Mouse (Mus musculus) lung, postnatal 0 days (tissue): ENCODE measurements around the gene Tnfrsf22.
"Not testable (repeated sequence)": the region's sequence is repeated elsewhere in the genome, so short reads cannot be mapped to it uniquely, and the experiment has no call there.

ENCODE experiments used
- CTCF ChIP-seq: IDR thresholded peaks from 2 replicates; pipeline ENCODE4 v1.5.1; 2016; ENCODE audit warnings: antibody characterized with exemption, mild to moderate bottlenecking
- EP300 ChIP-seq: IDR thresholded peaks from 2 replicates; pipeline ENCODE4 v1.6.1; 2016; ENCODE audit warnings: antibody characterized with exemption, mild to moderate bottlenecking, control low read depth

DNA sequence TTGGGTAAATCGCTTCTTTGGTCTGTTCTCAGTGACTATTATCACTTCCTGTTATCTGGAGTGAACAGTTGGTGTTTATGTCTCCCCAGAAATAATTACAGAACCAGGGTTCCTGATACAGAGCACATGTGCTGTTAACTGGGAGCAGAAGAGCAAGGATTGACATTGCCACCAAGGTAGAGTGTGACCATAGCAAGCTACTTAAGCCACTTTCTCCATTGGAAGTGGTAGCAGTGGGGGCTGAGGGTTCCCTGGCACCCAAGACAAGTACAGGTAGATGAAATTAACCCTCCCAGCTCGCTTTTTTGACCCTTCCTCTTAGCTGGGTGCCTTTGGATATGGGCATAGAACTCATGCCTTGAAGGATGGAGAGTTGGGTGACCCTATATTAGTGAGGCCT, 31.4 kb upstream of the Tnfrsf22 start:
- not testable (repeated sequence) for TF ChIP-seq CTCF, EP300
